Mouse (Mus musculus) hindbrain, embryonic 16.5 days (tissue): ENCODE data around the gene Sprn. TPM values are rescaled to one million over a fixed set of nuclear protein-coding genes. Genes with fewer than 3 reads are reported as not detected.

Source experiments
- ATAC-seq: fragments of 200-750 bp; cut with Nextera tagmentation; 2 replicates; pipeline ENCODE4 v1.8.0; 2017; ENCODE audit warnings: moderate TSS enrichment, moderate library complexity
- H3K27ac ChIP-seq: fragments of 300-500 bp; sonication (generic); 2 replicates; pipeline ENCODE4 v1.5.1; 2014; ENCODE audit warnings: low read depth, mild to moderate bottlenecking, control low read depth, low read length, moderate library complexity
- H3K27me3 ChIP-seq: fragments of 300-500 bp; sonication (generic); replicated peaks from 2 replicates; pipeline ENCODE4 v1.6.1; 2014; ENCODE audit warnings: low read length; ENCODE audit not compliant: control insufficient read depth, insufficient read depth
- H3K36me3 ChIP-seq: fragments of 300-500 bp; sonication (generic); 2 replicates; pipeline ENCODE4 v1.6.1; 2014; ENCODE audit warnings: mild to moderate bottlenecking, low read length, moderate library complexity, mixed read lengths; ENCODE audit not compliant: control insufficient read depth, insufficient read depth
- H3K4me1 ChIP-seq: fragments of 300-500 bp; sonication (generic); 2 replicates; pipeline ENCODE4 v1.6.1; 2014; ENCODE audit warnings: low read depth, low read length; ENCODE audit not compliant: control insufficient read depth, insufficient read depth
- H3K4me2 ChIP-seq: fragments of 300-500 bp; sonication (generic); 2 replicates; pipeline ENCODE4 v1.6.1; 2014; ENCODE audit warnings: mild to moderate bottlenecking, low read length, control low read depth, moderate library complexity
- H3K4me3 ChIP-seq: fragments of 300-500 bp; sonication (generic); 2 replicates; pipeline ENCODE4 v1.5.1; 2014; ENCODE audit warnings: mild to moderate bottlenecking, low read length, control low read depth, moderate library complexity
- H3K9ac ChIP-seq: fragments of 300-500 bp; sonication (generic); 2 replicates; pipeline ENCODE4 v1.6.1; 2014; ENCODE audit warnings: low read depth, mild to moderate bottlenecking, control low read depth, low read length, moderate library complexity
- H3K9me3 ChIP-seq: fragments of 300-500 bp; sonication (generic); 2 replicates; pipeline ENCODE4 v1.6.1; 2014; ENCODE audit warnings: mild to moderate bottlenecking, low read length, moderate library complexity; ENCODE audit not compliant: control insufficient read depth
- WGBS: fragments of 180-500 bp; shearing (Covaris S2); extraction: QIAGEN DNeasy Blood & Tissue Kit; methylation state at CpG from one replicate; pipeline ENCODE4 v1.1.7; 2014; 5-methylcytosine and 5-hydroxymethylcytosine counted together
- polyA plus RNA-seq: library from polyadenylated mRNA; unstranded; fragments of >200 nt; fragmentation: Nextera tagmentation; extraction: Ambion mirVana; gene quantifications from 2 replicates; pipeline ENCODE4 v1.2.1, GENCODE M21; 2015

The Sprn gene
- polyA plus RNA-seq, result 30.8 and 31.2 TPM in 2 replicates

DNA sequence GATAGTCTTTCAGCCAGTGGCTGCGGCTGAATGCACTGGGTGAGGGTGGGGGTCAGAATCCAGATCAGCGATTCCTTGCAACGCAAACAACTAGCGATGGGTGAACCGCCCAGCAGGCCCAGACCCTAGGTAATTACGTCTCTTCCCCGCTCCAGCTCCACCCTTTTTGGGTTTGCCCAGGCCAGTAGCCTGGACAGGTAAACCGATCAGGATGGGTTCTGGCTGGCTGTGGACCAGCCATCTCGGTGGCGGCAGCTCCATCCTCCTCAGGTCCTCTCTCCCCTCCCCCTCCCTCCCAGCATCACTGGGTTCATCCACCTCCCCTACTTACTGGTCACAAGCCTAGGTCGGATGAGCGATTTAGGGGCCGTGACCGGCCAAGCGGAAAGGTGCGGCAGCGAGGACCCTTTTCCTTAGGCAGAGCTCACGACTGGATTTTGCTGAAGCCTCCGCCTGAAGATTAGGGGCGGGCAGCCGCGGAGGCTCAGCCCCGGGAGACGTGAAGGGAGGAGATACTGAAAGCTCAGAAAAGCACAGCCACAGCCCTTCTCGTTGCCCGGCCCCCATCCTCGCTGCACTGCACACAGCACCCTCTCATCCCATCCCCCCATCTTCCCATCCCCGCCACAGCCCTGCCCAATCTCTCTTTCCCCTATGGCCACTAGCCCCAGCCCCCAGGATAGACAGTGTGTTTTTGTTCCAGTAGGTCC lies at the start of gene Sprn:
TSS of gene Sprn (minus strand) at position 660 of the 710 bp plus-strand sequence.
- no peaks in the 10 kb centered on the region for H3K9me3 ChIP-seq
- H3K27me3 ChIP-seq, result no peaks in the 10 kb centered on the region
- peak within 1 kb of the TSS; percentile 81 for H3K9ac ChIP-seq
- H3K36me3 ChIP-seq, result no peaks in the 10 kb centered on the region
- H3K4me2 ChIP-seq, result peak within 1 kb of the TSS; percentile 70
- peaks cover 14% of the 10 kb centered on the region for H3K4me1 ChIP-seq
- H3K4me3 ChIP-seq, result peak within 1 kb of the TSS; percentile 58
- ATAC-seq, result peak; percentile 89
- H3K27ac ChIP-seq, result peak within 1 kb of the TSS; percentile 87
- WGBS, result under 1% methylated on average over 27 of the region's 28 CpGs

DNA sequence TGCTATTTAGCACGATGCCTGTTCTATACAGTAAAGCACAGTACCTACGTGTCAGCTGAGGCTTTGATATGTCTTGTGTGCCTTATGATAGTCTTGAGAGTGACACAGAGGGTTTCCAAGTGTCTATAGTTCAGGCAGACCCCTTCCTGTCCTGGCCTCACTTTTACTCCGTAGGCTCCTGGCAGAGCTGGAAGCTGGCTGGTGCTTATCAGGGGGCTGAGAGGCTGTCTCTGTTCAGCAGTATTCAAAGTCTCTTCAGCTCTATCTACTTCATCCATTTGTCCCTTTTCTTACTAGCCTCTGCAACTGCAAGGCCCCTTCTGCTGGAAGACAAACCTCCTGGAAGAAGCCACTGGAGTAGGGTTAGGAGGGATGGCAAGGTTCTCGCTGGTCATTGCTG lies 46.4 kb upstream of the Sprn start:
- H3K4me2 ChIP-seq, result no peak overlapping the region
- H3K27ac ChIP-seq, result no peak overlapping the region
- WGBS, result 88% methylated on average over 4 of the region's 4 CpGs
- no peak overlapping the region for H3K4me3 ChIP-seq
- ATAC-seq, result no peak
- no peaks in the 10 kb centered on the region for H3K4me1 ChIP-seq
- no peaks in the 10 kb centered on the region for H3K27me3 ChIP-seq
- H3K36me3 ChIP-seq, result no peaks in the 10 kb centered on the region
- H3K9ac ChIP-seq, result no peak overlapping the region
- no peaks in the 10 kb centered on the region for H3K9me3 ChIP-seq

DNA sequence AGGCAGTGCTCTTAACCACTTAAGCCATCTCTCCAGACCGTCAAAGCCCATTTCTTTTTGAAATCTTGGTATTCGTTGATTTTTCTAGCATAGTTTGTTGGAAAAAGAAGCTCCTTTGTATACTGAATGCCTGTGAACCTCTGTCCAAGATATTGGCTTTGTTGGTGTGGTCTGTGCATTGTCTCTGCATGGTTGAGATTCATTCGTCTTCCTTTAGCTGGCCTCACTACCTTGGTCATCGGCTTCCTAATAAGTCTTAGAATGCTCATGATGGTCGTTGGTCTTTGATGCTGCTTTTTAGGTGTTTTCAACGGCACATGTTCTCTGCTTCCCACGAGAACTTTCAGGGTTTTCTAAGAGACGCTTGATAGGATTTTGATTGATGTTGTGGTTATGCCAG lies 41.3 kb upstream of the Sprn start:
- no peak for ATAC-seq
- H3K9me3 ChIP-seq, result no peaks in the 10 kb centered on the region
- WGBS, result 81% methylated on average over 8 of the region's 8 CpGs

DNA sequence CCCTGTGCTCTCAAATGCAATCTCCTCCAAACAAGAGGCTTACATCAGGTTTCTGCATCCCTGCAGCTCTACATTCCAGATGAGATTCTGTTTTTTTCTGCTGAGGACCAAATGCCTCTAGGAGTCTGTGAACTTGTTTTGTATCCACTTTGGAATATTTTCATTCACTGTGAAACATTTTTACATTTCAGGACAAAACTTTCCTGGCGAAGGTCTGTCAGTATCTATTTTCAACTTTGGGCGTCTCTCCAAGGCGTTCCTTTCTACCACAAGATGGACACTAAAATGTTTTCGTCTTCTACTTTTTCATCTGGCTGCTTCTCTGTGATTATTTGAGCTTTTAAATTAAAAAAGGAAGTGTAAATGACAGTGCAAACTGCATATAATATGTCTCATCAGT lies 39.4 kb upstream of the Sprn start:
- H3K4me1 ChIP-seq, result no peaks in the 10 kb centered on the region
- no peaks in the 10 kb centered on the region for H3K36me3 ChIP-seq
- no peak overlapping the region for H3K4me2 ChIP-seq
- ATAC-seq, result no peak
- no peak overlapping the region for H3K4me3 ChIP-seq
- no peak overlapping the region for H3K9ac ChIP-seq
- WGBS, result 87% methylated on average over 4 of the region's 4 CpGs
- no peak overlapping the region for H3K27ac ChIP-seq
- H3K9me3 ChIP-seq, result no peaks in the 10 kb centered on the region
- H3K27me3 ChIP-seq, result no peaks in the 10 kb centered on the region

More for the DNA sequence above, 41.3 kb upstream of the Sprn start:
- H3K4me3 ChIP-seq, result no peak overlapping the region
- H3K9ac ChIP-seq, result no peak overlapping the region
- H3K4me1 ChIP-seq, result no peaks in the 10 kb centered on the region
- no peaks in the 10 kb centered on the region for H3K36me3 ChIP-seq
- H3K27me3 ChIP-seq, result no peaks in the 10 kb centered on the region
- H3K27ac ChIP-seq, result no peak overlapping the region
- no peak overlapping the region for H3K4me2 ChIP-seq

DNA sequence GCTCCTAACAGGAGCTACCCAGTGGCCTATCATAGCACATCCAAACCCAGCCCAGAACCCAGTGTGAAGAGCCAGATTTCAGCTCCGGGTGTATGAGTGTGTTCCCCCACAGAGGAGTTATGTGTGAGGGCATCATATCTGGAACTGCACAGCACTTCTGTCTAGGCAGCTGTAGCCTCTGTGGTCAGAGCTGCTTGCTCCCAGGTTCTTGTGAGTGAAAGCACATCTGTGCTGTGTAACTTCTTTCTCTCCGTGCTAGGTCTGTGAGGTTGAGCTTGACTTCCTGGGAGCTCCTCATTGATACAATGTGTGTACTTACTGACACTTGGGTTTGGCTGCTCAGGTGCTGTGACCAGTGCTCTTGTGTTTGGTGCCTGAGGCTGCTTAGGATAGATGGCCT lies 38.2 kb upstream of the Sprn start:
- no peak overlapping the region for H3K27ac ChIP-seq

DNA sequence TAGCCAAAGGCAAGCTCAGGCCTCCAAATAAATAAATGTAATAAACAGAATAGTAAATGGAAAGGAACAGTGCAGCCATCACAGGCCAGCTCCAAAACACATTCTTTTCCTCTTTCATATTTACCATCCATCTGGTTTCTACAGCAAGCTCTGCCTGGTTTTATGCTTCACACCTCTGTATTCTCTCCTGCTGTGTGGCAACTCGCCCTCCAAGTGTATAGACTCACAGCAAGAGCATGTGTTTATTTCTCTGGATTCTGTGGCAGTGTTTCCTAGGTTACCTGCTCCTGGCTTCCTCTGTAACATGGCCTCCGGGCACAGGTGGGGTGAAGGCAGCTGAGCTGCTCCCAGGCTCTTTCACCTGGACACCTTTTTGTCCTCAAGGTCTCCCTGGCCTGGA lies 37.8 kb upstream of the Sprn start:
- Histone ChIP-seq H3K4me2 (no peak overlapping the region), H3K27me3 (no peaks in the 10 kb centered on the region), H3K9me3 (no peaks in the 10 kb centered on the region), H3K36me3 (no peaks in the 10 kb centered on the region), H3K4me3 (no peak overlapping the region), H3K4me1 (no peaks in the 10 kb centered on the region), H3K27ac (no peak overlapping the region), H3K9ac (no peak overlapping the region)
- ATAC-seq, result no peak
- WGBS, result 71% methylated on average over 2 of the region's 2 CpGs

More for the DNA sequence above, 38.2 kb upstream of the Sprn start:
- H3K4me3 ChIP-seq, result no peak overlapping the region
- H3K9ac ChIP-seq, result no peak overlapping the region
- no peaks in the 10 kb centered on the region for H3K4me1 ChIP-seq
- no peak overlapping the region for H3K4me2 ChIP-seq
- H3K9me3 ChIP-seq, result no peaks in the 10 kb centered on the region
- H3K27me3 ChIP-seq, result no peaks in the 10 kb centered on the region
- H3K36me3 ChIP-seq, result no peaks in the 10 kb centered on the region
- ATAC-seq, result no peak
- 82% methylated on average over 2 of the region's 2 CpGs for WGBS

DNA sequence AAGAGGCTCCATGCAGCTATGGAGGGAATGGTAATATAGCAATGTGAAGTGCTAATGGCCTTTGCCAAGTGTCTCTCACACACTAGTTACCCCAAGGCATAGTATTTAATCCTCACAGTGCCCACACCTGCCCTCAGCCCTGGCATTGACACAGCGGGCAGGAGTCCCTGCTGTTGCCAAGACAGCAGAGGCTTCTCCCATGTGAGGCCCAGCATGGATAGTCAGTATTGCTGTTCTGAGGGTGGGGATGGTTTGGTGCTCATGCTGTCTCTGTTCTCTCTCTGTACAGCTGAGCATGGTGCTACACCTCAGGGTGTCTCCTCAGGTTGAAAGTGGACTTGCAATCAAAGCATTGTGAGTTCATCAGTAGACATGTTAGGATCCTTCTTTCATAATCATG lies 35.8 kb upstream of the Sprn start:
- Histone ChIP-seq H3K4me1 (no peaks in the 10 kb centered on the region), H3K9me3 (no peaks in the 10 kb centered on the region), H3K36me3 (no peaks in the 10 kb centered on the region), H3K4me3 (no peak overlapping the region), H3K9ac (no peak overlapping the region), H3K27ac (no peak overlapping the region), H3K27me3 (no peaks in the 10 kb centered on the region), H3K4me2 (no peak overlapping the region)
- 82% methylated on average over 1 of the region's 1 CpGs for WGBS
- ATAC-seq, result no peak

DNA sequence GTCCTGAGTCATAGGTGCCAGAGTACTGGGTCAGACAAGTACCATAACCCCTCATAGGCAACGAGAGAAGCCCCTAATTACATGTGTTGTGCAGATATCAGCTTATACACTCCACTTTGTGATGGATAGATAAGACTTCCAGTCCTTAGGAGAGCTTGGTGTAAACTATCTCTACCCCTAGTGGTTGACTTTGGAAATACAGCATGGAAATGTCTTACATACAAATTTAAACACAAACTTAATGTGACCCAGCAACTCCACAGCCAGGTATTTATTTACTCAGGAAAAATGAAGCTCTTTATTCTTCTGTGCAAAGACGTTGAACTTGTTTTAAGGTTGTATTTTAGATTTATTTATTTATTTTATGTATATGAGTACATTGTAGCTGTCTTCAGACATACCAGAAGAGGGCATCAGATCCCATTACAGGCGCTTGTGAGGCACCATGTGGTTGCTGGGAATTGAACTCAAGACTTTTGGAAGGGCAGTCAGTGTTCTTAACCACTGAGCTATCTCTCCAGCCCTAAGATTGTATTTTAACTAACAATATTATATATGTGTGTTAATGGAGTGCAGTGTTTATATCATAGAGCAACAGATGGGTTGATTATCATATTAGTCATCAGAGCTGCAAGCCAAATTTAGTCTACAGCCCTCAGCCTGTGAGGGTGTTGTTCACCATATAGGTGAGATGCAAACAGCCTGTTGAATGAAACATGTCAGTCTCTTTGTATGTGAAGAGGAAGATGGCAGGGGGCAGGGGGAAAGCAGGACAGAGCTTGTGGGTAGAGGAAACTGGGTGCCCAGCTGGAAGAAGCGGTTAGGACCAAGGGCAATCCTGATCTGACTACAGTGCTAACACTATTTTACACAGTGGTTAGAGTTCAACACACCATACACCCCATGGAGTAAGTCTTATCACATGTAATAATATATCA lies 34.0 kb upstream of the Sprn start:
- Histone ChIP-seq H3K27ac (no peak overlapping the region), H3K9ac (no peak overlapping the region), H3K27me3 (no peaks in the 10 kb centered on the region), H3K4me3 (no peak overlapping the region), H3K4me1 (no peaks in the 10 kb centered on the region), H3K36me3 (no peaks in the 10 kb centered on the region), H3K4me2 (no peak overlapping the region), H3K9me3 (no peaks in the 10 kb centered on the region)
- ATAC-seq, result no peak
- 70% methylated on average over 4 of the region's 4 CpGs for WGBS

DNA sequence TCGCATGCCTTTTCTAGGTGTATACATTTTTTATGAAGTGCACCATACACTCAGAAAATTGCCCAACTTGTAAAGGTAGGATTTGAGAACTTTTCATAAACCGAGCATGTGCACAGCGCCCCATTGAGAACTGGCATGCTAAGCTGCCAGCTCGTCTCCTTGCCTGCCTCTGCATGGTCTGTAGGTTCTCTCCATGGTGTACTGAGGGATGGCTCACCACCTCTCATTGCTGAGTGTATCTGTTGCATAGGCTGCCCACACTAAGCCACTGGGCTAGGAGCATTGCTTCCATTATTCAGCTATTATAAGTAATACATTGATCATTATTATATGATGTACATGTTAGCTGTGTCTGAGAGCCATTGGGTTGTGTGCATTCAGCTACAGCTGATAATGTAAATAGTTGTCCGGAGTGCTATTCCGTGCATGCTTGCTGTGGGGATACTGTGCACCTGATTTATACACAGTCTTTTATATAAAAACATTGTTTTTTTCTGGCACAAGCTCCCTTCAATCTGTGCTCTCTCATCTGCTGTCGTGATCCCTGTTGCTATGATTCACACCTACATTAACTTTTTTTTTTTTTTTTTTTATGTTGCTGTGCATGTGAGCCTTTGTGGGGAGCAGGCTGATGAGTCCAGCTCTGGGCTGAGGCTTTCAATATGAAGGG lies 33.2 kb upstream of the Sprn start:
- Histone ChIP-seq H3K9me3 (no peaks in the 10 kb centered on the region), H3K27me3 (no peaks in the 10 kb centered on the region), H3K4me3 (no peak overlapping the region), H3K9ac (no peak overlapping the region), H3K4me1 (no peaks in the 10 kb centered on the region), H3K4me2 (no peak overlapping the region), H3K27ac (no peak overlapping the region), H3K36me3 (no peaks in the 10 kb centered on the region)
- 77% methylated on average over 7 of the region's 7 CpGs for WGBS
- ATAC-seq, result no peak
